Mouse (Mus musculus) small intestine, adult 2 months (tissue): ENCODE data around the gene Cacna1c.

ENCODE experiments used
- CTCF ChIP-seq: fragments of 200-500 bp; IDR thresholded peaks from 2 replicates; pipeline ENCODE4 v1.5.1; 2012; ENCODE audit warnings: low read depth, mild to moderate bottlenecking, control low read depth, inconsistent platforms, low read length, moderate library complexity, mixed read lengths; ENCODE audit not compliant: insufficient replicate concordance, insufficient read length; ENCODE audit errors: extremely low read depth
- POLR2A ChIP-seq: fragments of 200-500 bp; IDR thresholded peaks from 2 replicates; pipeline ENCODE4 v1.6.1; 2012; ENCODE audit warnings: low read depth, mild to moderate bottlenecking, control low read depth, inconsistent platforms, low read length, moderate library complexity

DNA sequence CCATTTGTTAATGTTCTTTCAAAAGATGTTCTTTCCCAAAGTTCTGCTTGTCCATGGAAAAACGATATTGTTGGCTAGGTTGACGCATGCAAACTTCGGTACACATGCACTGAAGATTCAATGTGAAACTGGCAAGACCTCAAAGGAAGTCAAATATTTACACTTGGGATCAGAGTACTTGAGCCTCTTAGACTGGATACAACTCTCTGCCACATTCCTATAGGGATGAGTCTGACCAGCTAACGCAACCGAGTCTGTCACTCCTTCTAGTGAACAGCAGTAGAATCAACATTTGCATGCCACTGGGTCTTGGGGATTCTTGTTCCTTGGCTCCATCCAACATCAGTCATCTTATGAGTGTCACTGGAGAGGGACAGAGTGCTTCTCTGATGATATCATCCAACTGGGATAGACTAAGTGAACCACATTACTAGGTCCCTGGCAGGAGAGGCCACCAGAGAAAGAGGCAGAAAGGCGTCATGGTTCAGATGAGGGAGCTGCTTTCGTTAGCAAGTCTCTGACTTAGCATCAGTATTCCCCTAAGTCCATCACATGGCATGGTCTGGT, 241.1 kb downstream of the Cacna1c start:
- TF ChIP-seq CTCF (no peak), POLR2A (no peak)
